Mouse (Mus musculus) gastrocnemius, adult 18-20 months (tissue): ENCODE results near the gene Ak4. TPM values are rescaled to one million over a fixed set of nuclear protein-coding genes. Genes with fewer than 3 reads are reported as not detected.
"Not testable (repeated sequence)": the region's sequence is repeated elsewhere in the genome, so short reads cannot be mapped to it uniquely, and the experiment has no call there.

ENCODE experiments used
- DNase-seq: peaks from one replicate; pipeline ENCODE4 v3.0.0; 2021; ENCODE audit warnings: low spot score
- long read RNA-seq, 2 experiments: library from polyadenylated mRNA; stranded (forward); transcript quantifications; one replicate each; pipeline ENCODE4 v2.0.0; 2021
- total RNA-seq, 2 experiments: library from RNA; stranded (reverse); gene quantifications; 2 replicates each; pipeline ENCODE4 v1.2.3; 2021

Ak4 gene
- total RNA-seq = 1 to 10 TPM; 4.9 to 6.6 TPM
- long read RNA-seq, experiment 1 = 0 reads
- long read RNA-seq, experiment 2, full-length matches to known transcripts = 1 of 3 reads
- long read RNA-seq, experiment 2, partial matches to known transcripts = 1 of 3 reads
- long read RNA-seq, experiment 2, other reads (novel, unspliced or antisense) = 1 of 3 reads

DNA sequence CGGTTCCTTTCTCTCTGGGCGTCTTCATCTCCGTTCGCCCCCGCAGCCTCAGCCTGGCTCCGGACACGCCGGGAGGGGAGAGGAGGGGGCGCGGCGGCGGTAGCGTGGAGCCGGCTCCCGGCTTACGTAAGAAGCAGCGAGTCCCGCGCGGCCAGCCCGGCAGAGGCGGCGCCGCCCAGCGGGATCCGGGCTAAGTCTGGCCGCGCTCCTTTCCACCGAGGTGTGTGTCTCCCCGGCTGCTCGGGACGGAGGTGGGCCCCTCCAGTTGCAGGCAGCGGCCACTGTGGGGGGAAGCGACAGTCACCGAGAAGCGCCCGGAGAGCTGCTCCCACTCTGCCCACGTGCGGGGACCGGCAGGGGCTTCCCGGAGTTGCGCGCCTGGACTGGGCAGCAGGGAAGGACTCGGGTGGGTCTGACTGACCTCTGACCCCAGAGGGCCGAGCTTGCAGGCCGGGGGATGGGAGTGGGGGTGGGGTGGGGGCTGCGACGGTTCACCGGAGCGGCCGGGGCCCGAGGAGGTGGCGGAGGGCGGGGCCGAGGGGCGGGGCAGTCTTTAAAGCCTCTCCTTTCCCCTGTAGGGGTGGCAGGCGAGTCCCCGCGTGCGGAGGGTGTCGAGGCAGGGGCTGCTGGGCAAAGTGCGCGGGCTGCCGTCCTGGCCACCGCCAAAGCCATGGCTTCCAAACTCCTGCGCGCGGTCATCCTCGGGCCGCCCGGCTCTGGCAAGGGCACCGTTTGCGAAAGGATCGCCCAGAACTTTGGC lies at the start of gene Ak4:
TSS of gene Ak4 (plus strand) at position 127 of the 760 bp plus-strand sequence.
- peak; percentile 22 for DNase-seq

DNA sequence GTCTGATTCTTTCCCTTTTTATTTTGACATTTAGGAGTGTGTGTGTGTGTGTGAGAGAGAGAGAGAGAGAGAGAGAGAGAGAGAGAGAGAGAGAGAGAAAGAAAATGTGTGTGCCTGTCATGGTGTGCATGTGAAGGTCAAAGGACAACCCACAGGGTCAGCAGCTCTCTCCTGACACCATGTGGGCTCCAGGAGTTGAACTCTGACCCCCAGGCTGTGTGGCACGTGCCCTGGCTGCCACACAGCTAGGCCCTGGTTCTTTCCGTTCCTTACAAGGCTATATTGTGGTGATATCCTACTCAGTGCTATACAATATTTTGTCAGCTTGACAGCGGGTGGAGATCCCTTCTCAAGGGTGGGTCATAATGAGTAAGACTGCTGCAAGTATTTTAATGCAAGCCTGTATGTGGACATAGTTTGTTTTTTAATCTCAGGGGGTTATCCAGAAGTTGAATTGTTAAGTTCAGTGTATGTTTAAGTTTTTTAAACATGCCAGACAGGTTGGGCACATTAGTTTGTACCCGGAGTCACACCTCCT lies 49.3 kb upstream of the Ak4 start:
- DNase-seq = no peak

GRCm38 (mm10) chr4:101372283-101372682 lies 46.8 kb upstream of the Ak4 start:
- no peak for DNase-seq

DNA sequence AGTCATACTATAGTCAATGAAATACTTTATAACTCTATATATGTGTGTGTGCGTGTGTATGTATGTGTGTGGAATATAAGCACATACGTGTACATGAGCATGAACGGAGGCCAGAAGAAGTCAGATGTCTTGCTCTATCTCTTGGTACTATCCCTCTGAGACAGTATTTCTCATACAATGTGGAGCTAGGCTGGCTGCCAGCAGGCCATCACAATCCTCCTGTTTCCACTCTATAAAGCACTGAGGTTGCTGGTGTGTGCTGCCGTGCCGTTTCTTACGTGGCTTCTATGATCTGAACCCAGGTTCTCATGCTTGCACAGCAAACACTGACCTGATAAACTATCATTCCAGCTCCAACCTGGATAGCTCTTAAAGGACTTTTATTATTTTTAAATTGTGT lies 46.3 kb upstream of the Ak4 start:
- DNase-seq = no peak

- no peak for DNase-seq
Measured at GRCm38 (mm10) chr4:101374104-101374503, 45.0 kb upstream of the Ak4 start.

DNA sequence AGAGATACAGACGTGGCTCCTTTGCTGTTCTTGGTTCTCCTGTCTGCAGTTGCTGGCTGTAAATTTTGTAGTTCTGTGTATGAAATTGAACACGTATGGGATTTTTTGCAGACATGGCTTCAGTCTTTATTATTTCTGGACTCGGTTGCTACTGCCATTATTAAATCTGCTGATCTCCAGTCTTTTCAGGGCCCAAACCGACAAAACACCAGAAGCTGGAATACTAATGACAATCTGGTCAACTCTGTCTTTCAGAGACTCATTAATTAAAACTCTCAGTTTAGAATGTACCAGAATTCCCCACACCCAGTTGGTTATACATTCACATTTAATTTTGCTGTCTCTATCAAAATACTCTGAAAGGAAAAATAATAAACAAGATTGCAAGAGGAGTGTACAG lies 42.2 kb upstream of the Ak4 start:
- DNase-seq = no peak

DNA sequence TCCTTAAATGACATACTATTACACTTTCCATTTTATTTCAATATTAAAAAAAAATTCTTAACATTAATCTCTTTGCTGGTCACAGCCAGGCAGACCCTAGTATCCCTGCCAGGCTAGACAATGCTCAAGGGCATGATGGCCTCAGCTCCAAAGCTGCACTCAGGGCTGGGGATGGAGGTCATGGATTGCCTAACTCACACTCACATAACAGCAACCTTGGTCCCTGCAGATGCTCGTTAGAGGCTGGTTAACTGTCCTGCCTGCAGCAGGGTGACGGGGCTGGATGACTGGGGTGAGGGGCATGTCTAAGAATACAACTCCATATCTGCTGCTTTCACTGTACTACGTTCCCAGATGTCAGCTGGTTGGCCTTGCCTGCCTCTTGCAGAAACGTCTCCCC lies 40.8 kb upstream of the Ak4 start:
- DNase-seq = no peak

GRCm38 (mm10) chr4:101378778-101379177 lies 40.3 kb upstream of the Ak4 start:
- no peak for DNase-seq

- no peak for DNase-seq
Measured at GRCm38 (mm10) chr4:101385002-101385401, 34.1 kb upstream of the Ak4 start.

DNA sequence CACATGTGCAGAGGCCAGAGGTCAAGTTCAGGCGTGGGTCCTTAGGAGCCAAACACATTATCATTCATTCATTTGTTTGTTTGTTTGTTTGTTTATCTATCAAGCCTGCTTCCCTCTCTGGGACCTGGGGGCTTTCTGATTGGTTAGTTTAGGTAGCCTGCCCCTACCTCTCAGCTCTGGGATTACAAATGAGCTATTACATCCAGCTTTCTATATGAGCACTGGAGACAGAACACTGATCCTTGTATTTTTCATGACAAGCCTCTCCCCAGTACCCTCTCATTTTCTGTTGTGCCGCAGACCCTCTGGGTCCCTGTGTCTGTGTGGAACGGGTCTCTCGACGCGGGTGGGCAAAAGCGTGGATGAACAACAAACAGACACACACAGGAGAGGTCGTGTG lies 30.8 kb upstream of the Ak4 start:
- DNase-seq = no peak

- DNase-seq = not testable (repeated sequence)
Measured at GRCm38 (mm10) chr4:101388656-101389055, 30.4 kb upstream of the Ak4 start.

DNA sequence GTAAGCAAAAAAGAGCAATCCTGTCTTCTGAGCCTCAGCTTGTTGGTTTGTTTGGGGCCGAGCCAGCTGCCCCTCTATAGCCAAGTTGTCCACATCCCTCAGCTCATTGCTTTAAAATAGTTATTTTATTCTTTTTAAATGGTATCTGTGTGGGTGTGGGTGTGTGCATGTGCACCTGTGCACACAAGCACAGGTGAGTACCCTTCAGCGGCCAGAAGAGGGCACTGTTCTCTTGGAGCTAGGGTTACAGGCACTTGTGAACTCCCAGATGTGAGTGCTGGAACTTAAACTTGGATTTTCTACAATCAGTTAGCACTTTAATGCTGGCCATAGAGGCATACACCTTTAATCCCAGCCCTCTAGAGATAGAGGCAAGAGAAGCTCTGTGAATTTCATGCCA lies 26.8 kb upstream of the Ak4 start:
- peak; percentile 34 for DNase-seq

DNA sequence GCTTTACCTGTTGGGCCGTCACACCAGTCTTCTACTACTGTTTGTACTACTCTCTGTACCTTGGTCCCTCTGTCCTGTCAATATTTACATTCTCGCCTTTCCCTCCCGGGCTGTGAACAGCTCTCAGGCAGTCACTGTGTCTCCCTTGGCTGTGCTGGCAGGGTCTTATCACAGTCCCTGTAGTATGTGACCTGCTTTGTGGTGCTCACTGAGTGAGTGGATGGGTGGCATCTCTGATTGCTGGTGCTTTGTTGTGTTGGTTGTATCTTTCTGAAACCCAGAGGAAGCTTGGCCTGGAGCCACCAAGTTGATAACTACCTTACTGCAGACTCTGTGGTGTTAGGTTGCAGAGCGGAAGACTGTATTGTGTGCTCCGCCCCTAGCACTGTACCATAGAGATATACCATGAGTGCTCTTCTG lies 25.8 kb upstream of the Ak4 start:
- no peak for DNase-seq

DNA sequence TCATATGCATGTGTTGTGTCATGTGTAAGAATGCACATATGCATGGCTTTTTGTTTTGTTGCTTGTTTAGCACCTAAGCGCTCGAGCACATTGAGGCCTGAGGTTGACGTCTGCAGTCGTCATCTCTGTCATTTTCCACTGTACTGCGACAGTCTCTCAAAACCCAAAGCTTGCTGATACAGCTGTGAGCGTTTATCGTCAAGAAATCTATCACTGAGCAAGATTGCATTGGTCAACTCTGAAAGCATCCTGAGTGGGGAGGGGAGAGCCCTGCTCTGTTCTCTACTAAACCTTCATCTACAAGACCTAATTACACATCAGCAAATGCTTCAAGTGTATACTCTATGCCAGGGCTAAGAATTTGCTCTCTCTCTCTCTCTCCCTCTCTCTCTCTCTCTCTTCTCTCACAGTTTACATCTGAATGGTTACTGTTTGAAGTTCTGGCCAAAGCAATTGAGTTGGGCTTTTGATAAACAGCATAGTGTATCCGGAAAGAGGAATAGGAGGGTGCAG lies 24.0 kb upstream of the Ak4 start:
- DNase-seq = no peak

GRCm38 (mm10) chr4:101400025-101400594 lies 19.0 kb upstream of the Ak4 start:
- no peak for DNase-seq

- DNase-seq = no peak
Measured at GRCm38 (mm10) chr4:101401945-101402344, 17.1 kb upstream of the Ak4 start.

GRCm38 (mm10) chr4:101404863-101405262 lies 14.2 kb upstream of the Ak4 start:
- DNase-seq = no peak

DNA sequence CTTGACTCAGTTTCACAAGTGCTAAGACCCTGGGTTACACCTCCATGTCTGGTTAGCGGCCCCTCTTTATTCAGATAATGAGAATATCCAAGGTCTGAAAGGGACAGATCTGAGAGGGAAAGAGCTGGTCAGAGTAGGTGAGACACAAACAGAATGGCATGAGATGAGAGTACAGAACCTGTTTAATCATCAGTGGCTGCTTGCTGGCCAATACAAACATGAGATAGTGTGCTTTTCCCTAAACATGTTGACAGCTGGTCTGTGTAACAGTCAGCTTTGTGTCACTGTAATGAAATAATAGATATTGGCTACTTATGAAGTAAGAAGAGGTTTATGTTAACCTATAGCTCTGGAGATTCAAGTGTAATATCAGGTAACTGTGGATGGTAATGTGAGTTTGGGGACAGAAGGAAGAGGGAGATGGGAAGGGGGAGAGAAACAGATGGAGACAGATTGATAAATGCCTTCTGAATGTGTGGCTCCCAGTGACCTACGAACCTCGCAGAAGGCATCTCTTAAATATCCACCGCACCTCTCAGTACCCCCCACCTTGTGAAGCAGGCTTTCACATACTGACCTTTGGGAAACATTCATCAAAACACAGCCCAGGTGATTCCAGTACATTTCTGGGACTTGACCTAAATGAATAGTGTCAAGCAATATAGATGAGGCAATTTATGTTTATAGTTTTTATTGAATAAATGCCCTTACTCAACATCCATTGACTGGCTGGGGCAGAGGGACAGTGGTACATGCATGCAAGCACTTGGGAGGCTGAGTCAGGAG lies 12.5 kb upstream of the Ak4 start:
- no peak for DNase-seq

DNA sequence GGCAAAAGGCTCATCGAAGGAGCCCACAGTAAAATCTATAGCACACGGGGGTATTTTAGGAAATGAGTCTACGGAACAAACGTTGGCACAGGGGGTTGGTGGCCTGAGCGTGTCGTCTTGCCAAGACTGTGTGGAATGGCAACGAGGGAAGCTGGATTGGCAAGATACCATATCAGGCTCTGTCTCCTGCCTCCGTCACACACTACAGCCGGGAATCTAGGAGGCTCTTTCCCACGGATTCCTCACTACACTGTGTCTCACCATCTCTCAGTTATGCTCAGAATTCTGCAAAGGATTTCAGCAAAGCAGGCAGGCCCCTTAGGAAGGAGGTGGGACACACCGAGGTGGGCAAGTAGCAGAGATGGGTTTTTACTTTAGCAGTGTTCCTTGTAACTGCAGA lies 2.1 kb upstream of the Ak4 start:
- DNase-seq = peak; percentile 15

- no peak for DNase-seq
Measured at GRCm38 (mm10) chr4:101419911-101420880, 1.1 kb downstream of the Ak4 start.

- DNase-seq = no peak
Measured at GRCm38 (mm10) chr4:101422996-101423395, 3.9 kb downstream of the Ak4 start.
